17 mouse cellular contexts compared by ENCODE assay signal in the genomic region with DNA sequence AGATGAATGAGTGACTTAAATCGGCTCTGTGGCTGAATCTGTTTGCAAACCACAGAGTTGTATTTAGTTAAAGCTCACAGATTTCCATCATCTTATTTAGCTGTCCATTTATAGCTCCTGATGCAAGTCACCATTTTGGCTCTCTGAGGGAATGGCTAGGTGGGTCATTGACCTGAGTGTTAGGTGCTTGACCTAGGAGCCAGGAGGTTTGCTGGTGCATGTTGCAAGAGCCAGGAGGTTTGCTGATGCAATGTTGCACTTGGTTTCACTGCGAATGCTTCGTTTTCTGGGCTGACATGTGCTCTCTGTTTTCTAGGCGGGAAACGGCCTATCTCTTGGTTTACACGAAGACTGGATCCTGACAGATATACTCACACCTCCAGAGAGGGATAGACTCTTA. TPM values are rescaled to one million over a fixed set of nuclear protein-coding genes. Genes with fewer than 3 reads are reported as not detected.
"Had no signal": no experiment of that assay in that cellular context is flagged by ENCODE, and none has a peak within 500 bp of the region (broad histone marks: within the 10 kb centered on the region; RNA-seq: fewer than 3 reads in every experiment).

No protein-coding gene starts in this region.

- H3K9ac ChIP-seq: liver, embryonic 13.5 days; liver, embryonic 15.5 days; lung, embryonic 15.5 days; midbrain, embryonic 13.5 days; midbrain, embryonic 15.5 days had no signal

- H3K36me3 ChIP-seq: lung, embryonic 15.5 days; midbrain, embryonic 13.5 days; midbrain, embryonic 15.5 days had no signal

- H3K27ac ChIP-seq: liver, embryonic 13.5 days; liver, embryonic 15.5 days; lung, embryonic 15.5 days; macrophage; midbrain, embryonic 13.5 days; midbrain, embryonic 15.5 days had no signal

- H3K4me2 ChIP-seq: liver, embryonic 13.5 days; liver, embryonic 15.5 days; lung, embryonic 15.5 days; midbrain, embryonic 13.5 days; midbrain, embryonic 15.5 days had no signal

- H3K4me1 ChIP-seq: liver, embryonic 13.5 days; lung, embryonic 15.5 days; midbrain, embryonic 13.5 days had no signal

- ATAC-seq: lung, postnatal 0 days; midbrain, embryonic 13.5 days; midbrain, embryonic 15.5 days had no signal

- DNase-seq: liver, embryonic 13.5 days; lung, adult 2 months; lung, postnatal 14 days; lung, postnatal 36 days; retina, postnatal 1 day; right cerebral cortex, adult 18-20 months; spleen, adult 18-20 months; thymus, adult 18-20 months; thymus, postnatal 14 days; thymus, postnatal 36 days had no signal

- H3K27me3 ChIP-seq: liver, embryonic 13.5 days; liver, embryonic 15.5 days; lung, embryonic 15.5 days; megakaryocyte, embryonic 14.5 days; midbrain, embryonic 15.5 days had no signal

- H3K4me3 ChIP-seq: liver, embryonic 13.5 days; liver, embryonic 15.5 days; lung, embryonic 15.5 days; megakaryocyte, embryonic 14.5 days; midbrain, embryonic 13.5 days; midbrain, embryonic 15.5 days had no signal

- H3K9me3 ChIP-seq: liver, embryonic 13.5 days; liver, embryonic 15.5 days; lung, embryonic 15.5 days; megakaryocyte, embryonic 14.5 days; midbrain, embryonic 13.5 days; midbrain, embryonic 15.5 days had no signal

RNA-seq across cellular contexts. Expression of gene Slc6a13, which starts 29.9 kb away (rescaled TPM):
- polyA plus RNA-seq: macrophage had no signal
